Mouse (Mus musculus) lung, embryonic 14.5 days (tissue): ENCODE data around the gene Cyyr1. TPM values are rescaled to one million over a fixed set of nuclear protein-coding genes. Genes with fewer than 3 reads are reported as not detected.

Experiments
- ATAC-seq: fragments of 200-750 bp; cut with Nextera tagmentation; 2 replicates; pipeline ENCODE4 v1.8.0; 2017; ENCODE audit warnings: mild to moderate bottlenecking, moderate TSS enrichment, moderate library complexity; ENCODE audit not compliant: insufficient read depth
- DNase-seq: peaks from one replicate; pipeline ENCODE4 v3.0.0-alpha.2; 2015
- H3K27ac ChIP-seq: fragments of 300-500 bp; sonication (generic); 2 replicates; pipeline ENCODE4 v1.5.1; 2014; ENCODE audit warnings: low read depth, mild to moderate bottlenecking, moderate library complexity
- H3K27me3 ChIP-seq: fragments of 300-500 bp; sonication (generic); 2 replicates; pipeline ENCODE4 v1.6.1; 2014; ENCODE audit warnings: low read length, control low read depth; ENCODE audit not compliant: insufficient read depth
- H3K36me3 ChIP-seq: fragments of 300-500 bp; sonication (generic); 2 replicates; pipeline ENCODE4 v1.6.1; 2014; ENCODE audit warnings: control low read depth; ENCODE audit not compliant: insufficient read depth
- H3K4me1 ChIP-seq: fragments of 300-500 bp; sonication (generic); 2 replicates; pipeline ENCODE4 v1.6.1; 2014; ENCODE audit warnings: antibody characterized with exemption, control low read depth; ENCODE audit not compliant: insufficient read depth
- H3K4me2 ChIP-seq: fragments of 300-500 bp; sonication (generic); 2 replicates; pipeline ENCODE4 v1.6.1; 2014; ENCODE audit warnings: mild to moderate bottlenecking
- H3K4me3 ChIP-seq: fragments of 300-500 bp; sonication (generic); 2 replicates; pipeline ENCODE4 v1.5.1; 2014; ENCODE audit warnings: low read depth, low read length
- H3K9ac ChIP-seq: fragments of 300-500 bp; sonication (generic); 2 replicates; pipeline ENCODE4 v1.6.1; 2014
- H3K9me3 ChIP-seq: fragments of 300-500 bp; sonication (generic); 2 replicates; pipeline ENCODE4 v1.6.1; 2016; ENCODE audit warnings: low read depth, low read length, control low read depth
- CTCF ChIP-seq: IDR thresholded peaks from 2 replicates; pipeline ENCODE4 v1.5.1; 2016; ENCODE audit warnings: antibody characterized with exemption, low read depth
- WGBS: fragments of 180-500 bp; shearing (Covaris S2); extraction: QIAGEN DNeasy Blood & Tissue Kit; methylation state at CpG from one replicate; pipeline ENCODE4 v1.1.7; 2014; 5-methylcytosine and 5-hydroxymethylcytosine counted together
- polyA plus RNA-seq: library from polyadenylated mRNA; unstranded; fragments of >200 nt; fragmentation: Nextera tagmentation; extraction: Ambion mirVana; gene quantifications from 2 replicates; pipeline ENCODE4 v1.2.1, GENCODE M21; 2014

Gene Cyyr1
- polyA plus RNA-seq, 1 experiment from 2014 or later: 11.5 TPM

- no peak for DNase-seq
- 88% methylated on average over 3 of the region's 3 CpGs for WGBS
- Histone ChIP-seq H3K4me2 (no peak overlapping the region), H3K9me3 (no peaks in the 10 kb centered on the region), H3K36me3 (no peaks in the 10 kb centered on the region), H3K4me1 (no peaks in the 10 kb centered on the region), H3K9ac (no peak overlapping the region), H3K27me3 (no peaks in the 10 kb centered on the region), H3K4me3 (no peak overlapping the region), H3K27ac (no peak overlapping the region)
- no peak for TF ChIP-seq CTCF
- ATAC-seq: no peak
These were observed 137.8 kb downstream of the Cyyr1 start for GRCm38 (mm10) chr16:85415415-85415814.

- Histone ChIP-seq H3K9ac (no peak overlapping the region), H3K27ac (no peak overlapping the region), H3K36me3 (no peaks in the 10 kb centered on the region), H3K4me3 (no peak overlapping the region), H3K4me1 (no peaks in the 10 kb centered on the region), H3K9me3 (no peaks in the 10 kb centered on the region), H3K4me2 (no peak overlapping the region), H3K27me3 (no peaks in the 10 kb centered on the region)
- ATAC-seq (no peak), DNase-seq (no peak)
- TF ChIP-seq CTCF: no peak
- WGBS: 24% methylated on average over 4 of the region's 4 CpGs
These were observed 159.7 kb downstream of the Cyyr1 start for GRCm38 (mm10) chr16:85393430-85393948.

GRCm38 (mm10) chr16:85386801-85387200, 166.4 kb downstream of the Cyyr1 start:
- ATAC-seq (no peak), DNase-seq (no peak)
- no peak overlapping the region for H3K4me3 ChIP-seq
- WGBS: 46% methylated on average over 5 of the region's 5 CpGs
- H3K4me1 ChIP-seq: no peaks in the 10 kb centered on the region
- no peak overlapping the region for H3K9ac ChIP-seq
- no peaks in the 10 kb centered on the region for H3K27me3 ChIP-seq
- TF ChIP-seq CTCF: no peak
- H3K9me3 ChIP-seq: no peaks in the 10 kb centered on the region
- no peak overlapping the region for H3K4me2 ChIP-seq
- no peak overlapping the region for H3K27ac ChIP-seq
- no peaks in the 10 kb centered on the region for H3K36me3 ChIP-seq

Other genes starting within 250 kb of the Cyyr1 start
- 40.0 and 40.2 TPM in 2 replicates for gene Adamts1, start 249.7 kb upstream of the Cyyr1 start, polyA plus RNA-seq